Comparison of ENCODE assay signal across 8 mouse cellular contexts in the genomic region with DNA sequence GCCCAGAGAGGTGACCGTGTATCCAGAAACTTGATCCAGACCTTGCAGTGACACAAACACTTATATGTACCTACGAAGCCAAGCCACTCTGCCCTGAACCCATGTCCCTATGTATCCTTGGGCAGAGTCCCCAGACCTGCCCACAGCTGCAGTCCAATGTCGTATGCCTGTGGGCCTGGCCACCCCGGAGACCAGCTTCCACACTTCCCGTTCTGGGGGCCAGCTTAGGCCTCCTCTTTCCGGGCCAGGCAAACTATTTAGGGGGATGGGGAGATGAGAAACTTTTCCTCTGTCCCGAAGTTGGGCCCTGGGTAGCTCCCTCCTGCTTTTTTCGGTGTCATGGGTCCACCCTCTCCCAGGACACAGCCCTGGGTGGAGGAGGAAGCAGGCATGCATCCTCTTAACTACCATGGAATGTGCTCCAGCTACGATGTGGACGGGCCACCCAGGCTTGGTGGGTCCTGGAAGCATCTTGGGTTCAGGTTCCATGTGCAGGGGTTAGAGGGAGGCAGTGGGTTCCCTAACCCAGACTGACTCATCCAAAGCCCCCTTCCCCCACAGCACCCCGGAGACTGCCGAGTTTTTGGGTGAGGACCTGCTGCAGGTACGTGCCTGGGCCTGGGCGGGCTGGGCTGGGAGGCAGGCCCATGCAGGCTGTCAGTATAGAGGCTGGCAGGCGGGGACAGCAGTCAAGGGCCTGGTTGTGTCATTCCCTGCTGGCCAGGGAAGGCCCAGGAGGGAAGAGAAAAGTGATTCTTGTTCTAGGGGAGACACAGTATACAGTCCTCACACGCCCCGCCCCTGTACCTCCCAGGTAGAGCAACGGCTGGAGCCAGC. TPM values are rescaled to one million over a fixed set of nuclear protein-coding genes. Genes with fewer than 3 reads are reported as not detected.
DNase-seq lines count a peak whose midpoint lies in the region; ATAC-seq lines count a peak whose summit lies in the region.

No protein-coding gene starts in this region.

- H3K9ac ChIP-seq in heart, embryonic 11.5 days (ENCODE audit: low read depth, low read length) = peak overlapping the region; percentile 87
- peak overlapping the region; percentile 61; the same call in 1 of the 2 replicates for H3K9ac ChIP-seq in hindbrain, embryonic 11.5 days (ENCODE audit: low read depth, low read length)

- H3K27me3 ChIP-seq in heart, embryonic 11.5 days (ENCODE audit: control insufficient read depth, insufficient read depth, low read length) = no peaks in the 10 kb centered on the region
- H3K27me3 ChIP-seq in hindbrain, embryonic 11.5 days (ENCODE audit: control insufficient read depth, insufficient read depth, low read length) = peaks cover 8% of the 10 kb centered on the region

- no peak for ATAC-seq in heart, embryonic 11.5 days (replicated peaks; ENCODE audit: insufficient number of reproducible peaks, low FRiP score, low TSS enrichment)
- ATAC-seq in hindbrain, embryonic 11.5 days (ENCODE audit: low FRiP score) = no peak
- ATAC-seq in megakaryocyte, adult 5-6 weeks (ENCODE audit: poor library complexity, severe bottlenecking) = peak; percentile 34

- H3K4me1 ChIP-seq in heart, embryonic 11.5 days (ENCODE audit: control insufficient read depth, insufficient read depth, low read length) = peaks cover 44% of the 10 kb centered on the region
- peaks cover 8% of the 10 kb centered on the region; the same call in 1 of the 2 replicates for H3K4me1 ChIP-seq in hindbrain, embryonic 11.5 days (replicated peaks; ENCODE audit: control insufficient read depth, insufficient read depth, low read length)

- no peak for DNase-seq in heart, postnatal 36 days
- DNase-seq in Muller cell, postnatal 12 days (ENCODE audit: inconsistent ontology term) = peak; percentile 19
- peak; percentile 25 for DNase-seq in hindbrain, embryonic 11.5 days (ENCODE audit: low spot score)
- DNase-seq in adrenal gland, postnatal 4 days (ENCODE audit: low spot score in 2 of 2) = no peak
- DNase-seq in layer of hippocampus, adult 9-11 months = no peak
- DNase-seq in cerebellum, adult 11-12 months = no peak

- H3K36me3 ChIP-seq in heart, embryonic 11.5 days (ENCODE audit: control insufficient read depth, insufficient read depth, low read length) = peaks cover 12% of the 10 kb centered on the region
- no peaks in the 10 kb centered on the region for H3K36me3 ChIP-seq in hindbrain, embryonic 11.5 days (ENCODE audit: control insufficient read depth, insufficient read depth, low read length)

- peak overlapping the region; percentile 81 for H3K4me3 ChIP-seq in heart, embryonic 11.5 days (ENCODE audit: low read depth, low read length)
- peak overlapping the region; percentile 46; the same call in 1 of the 2 replicates for H3K4me3 ChIP-seq in hindbrain, embryonic 11.5 days (ENCODE audit: low read depth, low read length)

- H3K4me2 ChIP-seq in heart, embryonic 11.5 days = peak overlapping the region; percentile 92
- H3K4me2 ChIP-seq in hindbrain, embryonic 11.5 days (replicated peaks; ENCODE audit: low read depth, low read length) = peak overlapping the region; percentile 97

- intact Hi-C loops in heart, postnatal 36 days (cut with DNase I) = loop anchor here (5.0 kb wide), 1 partner anchor 41 kb away; no protein-coding TSS in a partner anchor

- H3K9me3 ChIP-seq in heart, embryonic 11.5 days (replicated peaks; ENCODE audit: control insufficient read depth, low read length) = no peaks in the 10 kb centered on the region
- no peaks in the 10 kb centered on the region for H3K9me3 ChIP-seq in hindbrain, embryonic 11.5 days (ENCODE audit: control insufficient read depth, low read length)

- peak overlapping the region; percentile 36; the same call in 1 of the 2 replicates for H3K27ac ChIP-seq in heart, embryonic 11.5 days (ENCODE audit: low read depth, low read length)
- no peak overlapping the region for H3K27ac ChIP-seq in hindbrain, embryonic 11.5 days (ENCODE audit: low read depth, low read length)

- 12% methylated on average over 18 of the region's 18 CpGs for WGBS in heart, embryonic 11.5 days (ENCODE audit: insufficient replicate concordance)
- WGBS in hindbrain, embryonic 11.5 days = 20% methylated on average over 18 of the region's 18 CpGs

RNA-seq across cellular contexts. Expression of a gene that starts 1.2 kb away (rescaled TPM):
- 25.0 and 29.3 TPM in 2 replicates for polyA plus RNA-seq in heart, embryonic 11.5 days (2014; fragmentation: Nextera tagmentation; extraction: Ambion mirVana)
- total RNA-seq in heart, postnatal 36 days (2021) = 1 to 10 TPM; 5.8 to 6.5 TPM
- 11.8 and 12.4 TPM in 2 replicates for polyA plus RNA-seq in hindbrain, embryonic 11.5 days (2014; fragmentation: Nextera tagmentation; extraction: Ambion mirVana)
- total RNA-seq in megakaryocyte, adult 5-6 weeks (2015) = 46.5 and 53.3 TPM in 2 replicates
- 34.0 and 38.2 TPM in 2 replicates for total RNA-seq in megakaryocyte, adult 5-6 weeks (2017)
- total RNA-seq in adrenal gland, postnatal 4 days (2021) = 10 to 100 TPM; 25.3 to 26.0 TPM

RNA-seq across cellular contexts. Expression of a gene that starts 1.3 kb away (rescaled TPM):
- 0.23 and 0.47 TPM in 2 replicates for polyA plus RNA-seq in heart, embryonic 11.5 days (2014; fragmentation: Nextera tagmentation; extraction: Ambion mirVana)
- total RNA-seq in heart, postnatal 36 days (2021) = not detected
- polyA plus RNA-seq in hindbrain, embryonic 11.5 days (2014; fragmentation: Nextera tagmentation; extraction: Ambion mirVana) = 0.13 and 0.42 TPM in 2 replicates
- total RNA-seq in megakaryocyte, adult 5-6 weeks (2015) = not detected in 2 replicates
- total RNA-seq in megakaryocyte, adult 5-6 weeks (2017) = 1.1 and 2.0 TPM in 2 replicates
- not detected for total RNA-seq in adrenal gland, postnatal 4 days (2021)

RNA-seq across cellular contexts. Expression of a gene that starts 12.9 kb away (rescaled TPM):
- polyA plus RNA-seq in heart, embryonic 11.5 days (2014; fragmentation: Nextera tagmentation; extraction: Ambion mirVana) = 24.3 and 25.7 TPM in 2 replicates
- total RNA-seq in heart, postnatal 36 days (2021) = under 1 TPM; 0.60 to 0.78 TPM
- polyA plus RNA-seq in hindbrain, embryonic 11.5 days (2014; fragmentation: Nextera tagmentation; extraction: Ambion mirVana) = 34.8 and 35.2 TPM in 2 replicates
- 3.5 and 5.1 TPM in 2 replicates for total RNA-seq in megakaryocyte, adult 5-6 weeks (2015)
- 2.1 and 2.6 TPM in 2 replicates for total RNA-seq in megakaryocyte, adult 5-6 weeks (2017)
- 1 to 10 TPM; 9.8 to 9.9 TPM for total RNA-seq in adrenal gland, postnatal 4 days (2021)

RNA-seq across cellular contexts. Expression of a gene that starts 23.8 kb away (rescaled TPM):
- 29.3 and 31.7 TPM in 2 replicates for polyA plus RNA-seq in heart, embryonic 11.5 days (2014; fragmentation: Nextera tagmentation; extraction: Ambion mirVana)
- 10 to 100 TPM; 40.3 to 43.2 TPM for total RNA-seq in heart, postnatal 36 days (2021)
- 26.3 and 26.4 TPM in 2 replicates for polyA plus RNA-seq in hindbrain, embryonic 11.5 days (2014; fragmentation: Nextera tagmentation; extraction: Ambion mirVana)
- total RNA-seq in megakaryocyte, adult 5-6 weeks (2015) = 46.0 and 52.6 TPM in 2 replicates
- total RNA-seq in megakaryocyte, adult 5-6 weeks (2017) = 20.8 and 28.9 TPM in 2 replicates
- total RNA-seq in adrenal gland, postnatal 4 days (2021) = 10 to 100 TPM; 58.8 to 65.5 TPM

RNA-seq across cellular contexts. Expression of a gene that starts 25.7 kb away (rescaled TPM):
- 541 and 566 TPM in 2 replicates for polyA plus RNA-seq in heart, embryonic 11.5 days (2014; fragmentation: Nextera tagmentation; extraction: Ambion mirVana)
- total RNA-seq in heart, postnatal 36 days (2021) = 100 to 1,000 TPM; 180 to 208 TPM
- polyA plus RNA-seq in hindbrain, embryonic 11.5 days (2014; fragmentation: Nextera tagmentation; extraction: Ambion mirVana) = 390 and 438 TPM in 2 replicates
- total RNA-seq in megakaryocyte, adult 5-6 weeks (2015) = 851 and 870 TPM in 2 replicates
- 1,185 and 1,205 TPM in 2 replicates for total RNA-seq in megakaryocyte, adult 5-6 weeks (2017)
- 100 to 1,000 TPM; 382 to 438 TPM for total RNA-seq in adrenal gland, postnatal 4 days (2021)

Comparison
In these comparisons a context has a peak if more than half of its experiments do, and no peak if none do; other contexts are left out.
1. DNase-seq: peak in Muller cell, postnatal 12 days (single experiment) and hindbrain, embryonic 11.5 days (single experiment); none in heart, postnatal 36 days (0 of 2), adrenal gland, postnatal 4 days (0 of 2), layer of hippocampus, adult 9-11 months (single experiment) and cerebellum, adult 11-12 months (single experiment).